Mouse (Mus musculus): ENCODE measurements at regions not wholly inside any gene's neighbourhood (a gene's known extent, or its start where the extent isn't known, plus 50 kb on each side); places are given as distances from the start of the nearest gene placed in this dataset.

GRCm38 (mm10) chr2:137169176-137169575, 52.7 kb upstream of the Jag1 start:
- H3K36me3 ChIP-seq (ENCODE audit: control insufficient read depth, insufficient read depth, low read length) = no peaks in the 10 kb centered on the region
- no peaks in the 10 kb centered on the region for H3K9me3 ChIP-seq (ENCODE audit: control insufficient read depth, low read length)
- no peak overlapping the region for H3K9ac ChIP-seq (ENCODE audit: low read length)
- no peaks in the 10 kb centered on the region for H3K4me1 ChIP-seq (replicated peaks; ENCODE audit: control insufficient read depth, insufficient read depth, low read length)
- WGBS = 91% methylated on average over 1 of the region's 1 CpGs
- DNase-seq (ENCODE audit: low spot score) (no peak), ATAC-seq (replicated peaks; ENCODE audit: low FRiP score) (no peak)
- no peak overlapping the region for H3K27ac ChIP-seq (ENCODE audit: low read depth, low read length)
- no peak overlapping the region for H3K4me3 ChIP-seq (ENCODE audit: low read depth, low read length)
- no peak overlapping the region for H3K4me2 ChIP-seq (ENCODE audit: low read depth, low read length, severe bottlenecking)
- no peaks in the 10 kb centered on the region for H3K27me3 ChIP-seq (ENCODE audit: control insufficient read depth, insufficient read depth, low read length)

- Histone ChIP-seq H3K9me3 (ENCODE audit: control insufficient read depth, low read length) (no peaks in the 10 kb centered on the region), H3K36me3 (ENCODE audit: control insufficient read depth, insufficient read depth, low read length) (no peaks in the 10 kb centered on the region), H3K9ac (ENCODE audit: low read length) (no peak overlapping the region), H3K4me2 (ENCODE audit: low read depth, low read length, severe bottlenecking) (no peak overlapping the region), H3K27ac (ENCODE audit: low read depth, low read length) (no peak overlapping the region), H3K4me3 (ENCODE audit: low read depth, low read length) (no peak overlapping the region), H3K4me1 (replicated peaks; ENCODE audit: control insufficient read depth, insufficient read depth, low read length) (no peaks in the 10 kb centered on the region), H3K27me3 (ENCODE audit: control insufficient read depth, insufficient read depth, low read length) (no peaks in the 10 kb centered on the region)
- ATAC-seq (replicated peaks; ENCODE audit: low FRiP score) = no peak
- WGBS = 85% methylated on average over 3 of the region's 3 CpGs
- DNase-seq (ENCODE audit: low spot score) = no peak
Observed at GRCm38 (mm10) chr2:137168626-137169025, 52.2 kb upstream of the Jag1 start.
